Mouse (Mus musculus): Measurements from ENCODE around the gene Ryr3. TPM values are rescaled to one million over a fixed set of nuclear protein-coding genes. Genes with fewer than 3 reads are reported as not detected.

Gene Ryr3
- polyA plus RNA-seq, 1 experiment from 2014 or later: 1.8 TPM

GRCm38 (mm10) chr2:112982908-112983510, 233.9 kb downstream of the Ryr3 start:
- WGBS: 75% methylated on average over 1 of the region's 1 CpGs
- Histone ChIP-seq H3K36me3 (no peaks in the 10 kb centered on the region), H3K27ac (no peak overlapping the region), H3K4me1 (0 out of 2 replicates have a peak, but pooled peaks cover 6% of the 10 kb centered on the region), H3K27me3 (ENCODE audit: insufficient read depth, poor library complexity, severe bottlenecking) (no peaks in the 10 kb centered on the region), H3K9me3 (no peaks in the 10 kb centered on the region), H3K4me3 (no peak overlapping the region)
- DNase-seq (ENCODE audit: low spot score): no peak

DNA sequence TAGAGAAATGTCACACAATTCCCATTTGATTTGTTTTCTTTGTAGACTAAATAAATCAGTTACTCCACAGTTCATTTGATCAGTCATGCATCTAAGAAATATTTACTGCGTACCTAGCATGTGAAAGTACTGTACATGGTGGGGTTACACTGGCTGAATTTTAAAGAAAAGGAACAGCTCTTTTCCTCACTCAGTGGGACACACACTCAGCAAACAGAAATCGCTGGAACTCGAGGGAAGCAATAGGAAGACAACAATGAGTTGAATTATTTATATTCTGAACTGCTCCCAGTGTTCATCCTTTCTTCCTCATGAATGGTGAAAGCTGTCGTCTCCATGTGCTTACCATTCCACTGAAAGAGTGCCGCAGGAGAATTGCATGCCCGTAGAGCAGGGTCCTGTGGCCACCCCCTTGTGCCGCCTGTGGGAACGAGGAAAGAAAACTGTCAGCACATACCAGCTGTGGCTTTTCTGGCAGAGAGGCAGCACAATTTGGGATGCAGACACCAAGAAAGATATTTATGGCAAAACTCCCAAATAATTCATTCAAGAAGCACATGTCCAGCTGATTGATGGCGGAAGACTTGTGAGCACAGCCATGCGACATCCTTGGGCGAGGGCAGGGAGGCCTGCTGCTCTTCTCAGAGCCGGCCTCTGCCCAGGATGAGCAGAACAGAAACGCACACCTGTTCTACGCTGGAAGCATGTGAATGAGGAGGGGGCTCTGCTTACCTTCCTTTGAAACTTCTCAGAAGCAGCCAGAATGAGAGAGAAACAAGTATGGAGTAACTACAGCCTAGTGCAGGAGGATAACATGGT, 249.9 kb downstream of the Ryr3 start:
- Histone ChIP-seq H3K4me1 (no peaks in the 10 kb centered on the region), H3K4me3 (no peak overlapping the region), H3K36me3 (no peaks in the 10 kb centered on the region), H3K9me3 (no peaks in the 10 kb centered on the region), H3K27ac (no peak overlapping the region), H3K27me3 (ENCODE audit: insufficient read depth, poor library complexity, severe bottlenecking) (no peaks in the 10 kb centered on the region)
- no peak for DNase-seq (ENCODE audit: low spot score)
- WGBS: 84% methylated on average over 14 of the region's 14 CpGs

DNA sequence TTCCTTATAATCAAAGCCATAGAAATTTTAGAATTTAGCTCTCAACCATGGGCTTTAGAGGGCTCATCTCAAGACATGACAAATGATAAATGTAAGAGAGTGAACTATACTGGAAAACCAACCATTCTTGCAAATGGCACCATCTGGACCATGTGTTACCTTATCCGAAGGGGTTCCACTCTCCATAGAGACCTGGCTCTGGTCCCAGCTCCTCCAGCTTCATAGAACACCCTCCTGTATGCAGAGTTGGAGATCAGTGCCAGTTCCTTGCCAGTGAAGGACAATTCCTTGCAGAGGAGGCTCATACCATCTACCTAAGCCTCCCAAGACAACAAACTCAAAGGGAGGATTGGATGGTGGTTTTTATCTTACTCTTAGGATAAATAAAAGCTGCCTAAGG, 268.0 kb downstream of the Ryr3 start:
- WGBS: 65% methylated on average over 1 of the region's 1 CpGs
- H3K9me3 ChIP-seq: no peaks in the 10 kb centered on the region
- no peak overlapping the region for H3K4me3 ChIP-seq

DNA sequence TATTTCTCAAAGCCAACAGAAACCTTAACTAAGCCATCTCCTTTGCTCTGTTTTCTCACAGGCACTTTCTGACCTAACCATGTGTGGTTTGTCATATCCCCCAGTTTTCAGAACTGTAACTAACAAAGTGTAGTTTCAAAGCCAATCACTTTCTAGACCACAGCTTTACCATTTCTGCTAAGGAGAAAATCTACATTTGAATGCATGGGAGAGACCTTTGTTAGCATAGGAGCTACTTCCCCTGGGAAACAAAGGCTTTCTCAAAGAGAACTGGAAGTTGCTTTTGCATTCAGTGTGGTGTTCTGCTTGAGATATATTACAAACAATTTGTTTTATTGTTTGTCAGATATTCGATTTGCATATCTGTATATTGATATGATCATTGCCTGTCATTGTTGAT, 285.1 kb downstream of the Ryr3 start:
- Histone ChIP-seq H3K27ac (no peak overlapping the region), H3K36me3 (no peaks in the 10 kb centered on the region), H3K9me3 (no peaks in the 10 kb centered on the region), H3K27me3 (ENCODE audit: insufficient read depth, poor library complexity, severe bottlenecking) (no peaks in the 10 kb centered on the region), H3K4me1 (no peaks in the 10 kb centered on the region), H3K4me3 (no peak overlapping the region)
- no peak for DNase-seq (ENCODE audit: low spot score)
- 64% methylated on average over 1 of the region's 1 CpGs for WGBS

More for the DNA sequence above, 268.0 kb downstream of the Ryr3 start:
- Histone ChIP-seq H3K27me3 (ENCODE audit: insufficient read depth, poor library complexity, severe bottlenecking) (no peaks in the 10 kb centered on the region), H3K27ac (no peak overlapping the region), H3K4me1 (no peaks in the 10 kb centered on the region), H3K36me3 (no peaks in the 10 kb centered on the region)
- no peak for DNase-seq (ENCODE audit: low spot score)

DNA sequence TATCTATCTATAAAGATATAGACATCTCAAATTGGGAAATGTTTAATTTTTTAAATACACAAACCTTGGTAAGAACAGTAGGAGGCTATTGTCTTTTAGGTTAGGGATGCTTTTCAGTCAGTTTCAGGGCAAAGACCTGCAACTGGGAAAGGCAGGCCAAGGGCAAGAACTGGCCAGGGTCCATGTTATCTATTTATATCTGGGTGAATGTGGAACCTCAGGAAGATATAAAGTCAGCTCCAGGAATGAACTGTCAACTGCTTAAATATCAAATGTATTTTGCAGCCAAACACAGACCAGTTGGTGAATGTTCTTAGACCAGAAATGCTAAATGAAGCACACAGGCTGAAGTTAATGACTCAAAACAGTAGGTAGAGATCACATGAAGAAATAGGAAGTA, 303.1 kb downstream of the Ryr3 start:
- no peaks in the 10 kb centered on the region for H3K4me1 ChIP-seq
- H3K4me3 ChIP-seq: no peak overlapping the region

GRCm38 (mm10) chr2:112912611-112913010, 304.3 kb downstream of the Ryr3 start:
- no peaks in the 10 kb centered on the region for H3K27me3 ChIP-seq (ENCODE audit: insufficient read depth, poor library complexity, severe bottlenecking)
- no peaks in the 10 kb centered on the region for H3K9me3 ChIP-seq
- DNase-seq (ENCODE audit: low spot score): no peak

More for the DNA sequence above, 303.1 kb downstream of the Ryr3 start:
- DNase-seq (ENCODE audit: low spot score): no peak
- H3K9me3 ChIP-seq: no peaks in the 10 kb centered on the region
- no peaks in the 10 kb centered on the region for H3K36me3 ChIP-seq
- H3K27ac ChIP-seq: no peak overlapping the region
- no peaks in the 10 kb centered on the region for H3K27me3 ChIP-seq (ENCODE audit: insufficient read depth, poor library complexity, severe bottlenecking)

GRCm38 (mm10) chr2:112910579-112910978, 306.3 kb downstream of the Ryr3 start:
- Histone ChIP-seq H3K27me3 (ENCODE audit: insufficient read depth, poor library complexity, severe bottlenecking) (no peaks in the 10 kb centered on the region), H3K4me3 (no peak overlapping the region), H3K9me3 (no peaks in the 10 kb centered on the region), H3K4me1 (no peaks in the 10 kb centered on the region), H3K36me3 (no peaks in the 10 kb centered on the region), H3K27ac (no peak overlapping the region)
- DNase-seq (ENCODE audit: low spot score): no peak
- WGBS: 79% methylated on average over 4 of the region's 4 CpGs

More at GRCm38 (mm10) chr2:112912611-112913010, 304.3 kb downstream of the Ryr3 start:
- Histone ChIP-seq H3K4me3 (no peak overlapping the region), H3K36me3 (no peaks in the 10 kb centered on the region), H3K4me1 (no peaks in the 10 kb centered on the region), H3K27ac (no peak overlapping the region)

- no peak overlapping the region for H3K27ac ChIP-seq
- H3K4me3 ChIP-seq: no peak overlapping the region
- no peak for DNase-seq (ENCODE audit: low spot score)
- 83% methylated on average over 4 of the region's 4 CpGs for WGBS
- H3K27me3 ChIP-seq (ENCODE audit: insufficient read depth, poor library complexity, severe bottlenecking): no peaks in the 10 kb centered on the region
- no peaks in the 10 kb centered on the region for H3K9me3 ChIP-seq
- no peaks in the 10 kb centered on the region for H3K4me1 ChIP-seq
- H3K36me3 ChIP-seq: no peaks in the 10 kb centered on the region
Observed at GRCm38 (mm10) chr2:112909142-112909541, 307.8 kb downstream of the Ryr3 start.

DNA sequence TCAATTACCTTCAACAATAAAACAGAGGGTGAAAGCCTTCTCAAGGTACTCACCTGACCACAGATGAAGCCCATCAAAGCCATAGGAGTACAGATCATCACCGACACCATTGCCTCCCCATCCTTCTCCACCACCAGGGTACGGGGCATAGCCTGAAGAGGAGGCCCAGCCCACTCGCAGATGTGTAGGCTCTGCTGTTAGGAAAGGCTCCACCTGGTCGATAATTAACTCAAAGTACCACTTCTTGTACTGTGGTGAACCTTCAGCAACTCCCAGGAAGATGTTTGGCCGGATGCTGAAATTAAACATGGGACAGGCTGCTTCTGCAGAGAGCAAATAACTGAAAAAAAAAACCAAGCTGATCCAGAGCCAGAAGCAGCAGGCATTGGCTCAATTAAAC, 316.1 kb downstream of the Ryr3 start:
- no peaks in the 10 kb centered on the region for H3K4me1 ChIP-seq
- no peak overlapping the region for H3K27ac ChIP-seq
- DNase-seq (ENCODE audit: low spot score): no peak
- H3K36me3 ChIP-seq: no peaks in the 10 kb centered on the region
- no peaks in the 10 kb centered on the region for H3K9me3 ChIP-seq
- no peak overlapping the region for H3K4me3 ChIP-seq
- WGBS: 71% methylated on average over 5 of the region's 5 CpGs
- H3K27me3 ChIP-seq (ENCODE audit: insufficient read depth, poor library complexity, severe bottlenecking): no peaks in the 10 kb centered on the region

GRCm38 (mm10) chr2:112884456-112885114, 332.3 kb downstream of the Ryr3 start:
- H3K36me3 ChIP-seq: no peaks in the 10 kb centered on the region

GRCm38 (mm10) chr2:112881805-112882204, 335.1 kb downstream of the Ryr3 start:
- no peak overlapping the region for H3K27ac ChIP-seq

More at GRCm38 (mm10) chr2:112884456-112885114, 332.3 kb downstream of the Ryr3 start:
- Histone ChIP-seq H3K4me1 (no peaks in the 10 kb centered on the region), H3K9me3 (no peaks in the 10 kb centered on the region), H3K27me3 (ENCODE audit: insufficient read depth, poor library complexity, severe bottlenecking) (no peaks in the 10 kb centered on the region), H3K27ac (no peak overlapping the region), H3K4me3 (no peak overlapping the region)
- DNase-seq (ENCODE audit: low spot score): no peak
- WGBS: 78% methylated on average over 4 of the region's 4 CpGs

GRCm38 (mm10) chr2:112881376-112881775, 335.5 kb downstream of the Ryr3 start:
- Histone ChIP-seq H3K4me3 (no peak overlapping the region), H3K9me3 (no peaks in the 10 kb centered on the region), H3K36me3 (no peaks in the 10 kb centered on the region), H3K27ac (no peak overlapping the region), H3K4me1 (no peaks in the 10 kb centered on the region), H3K27me3 (ENCODE audit: insufficient read depth, poor library complexity, severe bottlenecking) (no peaks in the 10 kb centered on the region)
- WGBS: 80% methylated on average over 1 of the region's 1 CpGs
- DNase-seq (ENCODE audit: low spot score): no peak

More at GRCm38 (mm10) chr2:112881805-112882204, 335.1 kb downstream of the Ryr3 start:
- WGBS: 84% methylated on average over 2 of the region's 2 CpGs
- no peaks in the 10 kb centered on the region for H3K36me3 ChIP-seq
- H3K4me3 ChIP-seq: no peak overlapping the region
- no peaks in the 10 kb centered on the region for H3K27me3 ChIP-seq (ENCODE audit: insufficient read depth, poor library complexity, severe bottlenecking)
- no peaks in the 10 kb centered on the region for H3K9me3 ChIP-seq
- no peaks in the 10 kb centered on the region for H3K4me1 ChIP-seq
- no peak for DNase-seq (ENCODE audit: low spot score)

- 70% methylated on average over 3 of the region's 3 CpGs for WGBS
- Histone ChIP-seq H3K27me3 (ENCODE audit: insufficient read depth, poor library complexity, severe bottlenecking) (no peaks in the 10 kb centered on the region), H3K27ac (no peak overlapping the region), H3K4me1 (no peaks in the 10 kb centered on the region), H3K4me3 (no peak overlapping the region), H3K36me3 (no peaks in the 10 kb centered on the region), H3K9me3 (no peaks in the 10 kb centered on the region)
- no peak for DNase-seq (ENCODE audit: low spot score)
Observed at GRCm38 (mm10) chr2:112877404-112877803, 339.5 kb downstream of the Ryr3 start.

Data from heart, embryonic 10.5 days (tissue).